Mouse (Mus musculus): ENCODE data around the gene Kcnt2.

Gene Kcnt2

DNA sequence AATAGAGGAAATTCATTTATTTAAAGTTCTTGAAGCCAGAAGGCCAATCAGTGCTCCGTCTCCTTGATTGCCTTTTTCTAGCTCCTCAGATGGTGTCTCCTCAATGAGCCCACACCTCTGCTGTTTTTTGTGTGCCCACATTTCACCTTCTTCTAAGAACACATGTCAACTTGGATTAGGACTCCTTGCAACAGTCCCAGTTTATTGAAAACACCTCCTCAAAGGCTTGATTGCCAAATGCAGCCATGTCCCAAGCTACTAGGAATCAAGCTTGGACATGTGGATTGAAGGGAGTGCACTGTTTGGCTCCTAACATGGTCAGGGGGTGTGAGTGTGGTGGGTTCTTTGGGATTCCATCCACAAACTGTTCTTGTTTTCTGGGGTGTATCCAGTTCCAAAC, 245.4 kb downstream of the Kcnt2 start:
- in situ Hi-C loops (cut with MboI, MseI) = no loop called here

DNA sequence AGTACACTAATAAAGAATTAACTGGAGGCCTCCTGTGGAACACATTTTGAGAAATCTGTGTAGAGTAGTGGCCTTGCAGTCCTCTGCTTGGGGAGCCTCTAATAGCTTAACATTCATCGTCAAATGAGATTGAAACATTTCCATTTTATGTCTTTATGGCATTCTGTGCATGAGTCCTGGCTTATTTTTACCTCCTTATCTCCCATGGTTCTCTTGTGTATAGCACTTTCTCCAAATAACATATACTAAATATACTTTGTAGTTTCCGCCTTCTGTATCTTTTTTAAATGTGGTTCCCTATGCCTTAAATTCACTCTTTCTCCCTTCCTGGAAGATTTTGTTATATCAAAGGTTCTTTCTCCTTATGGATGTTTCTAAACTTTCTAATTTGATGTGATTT, 246.3 kb downstream of the Kcnt2 start:
- in situ Hi-C loops (cut with MboI, MseI) = no loop called here

DNA sequence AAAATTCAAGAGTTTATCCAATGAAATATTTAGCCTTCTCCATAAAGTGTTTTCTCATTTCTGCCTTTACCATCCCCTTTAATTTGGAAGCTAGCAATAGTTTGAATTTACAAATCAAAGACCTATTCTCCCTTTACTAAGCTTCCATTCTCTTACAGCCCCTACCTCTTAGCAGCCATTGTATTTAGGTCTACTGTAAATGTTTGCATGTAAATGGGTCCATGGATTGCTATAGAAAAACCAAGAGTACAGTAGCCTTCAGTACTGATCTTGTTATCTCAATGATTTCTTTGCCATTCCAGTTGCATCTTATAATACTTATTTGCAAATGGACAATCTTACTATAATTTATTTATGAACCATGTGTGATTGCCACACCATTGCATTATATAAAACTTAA, 267.5 kb downstream of the Kcnt2 start:
- in situ Hi-C loops (cut with MboI, MseI) = no loop called here

DNA sequence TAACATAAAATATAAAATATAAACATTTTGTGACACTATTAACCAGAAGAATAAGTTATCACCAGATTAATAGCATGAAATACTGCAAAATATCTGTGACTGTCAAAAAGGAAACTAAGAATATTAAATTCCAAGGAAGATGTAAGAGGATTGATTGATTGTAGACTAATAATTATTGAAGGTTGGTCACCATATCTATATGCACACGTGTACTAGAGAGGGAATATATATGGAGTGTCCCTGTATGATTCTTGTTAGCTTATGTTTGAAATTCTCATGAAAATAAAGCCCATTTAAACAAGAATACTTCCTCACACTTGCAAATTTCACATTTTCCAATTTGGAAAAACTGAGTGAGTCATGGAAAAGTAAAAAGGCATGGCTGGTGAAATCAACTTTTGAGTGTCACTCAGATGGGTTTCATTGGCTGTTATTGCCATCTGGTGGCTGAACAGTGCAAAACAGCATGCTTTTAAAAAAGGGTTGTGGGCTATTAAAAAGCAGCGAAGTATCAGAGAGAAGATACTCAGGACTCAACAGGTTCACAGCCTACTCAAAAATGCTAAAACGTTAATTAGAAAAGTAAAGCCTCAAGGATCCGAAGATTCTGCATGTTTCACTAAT, 285.4 kb downstream of the Kcnt2 start:
- in situ Hi-C loops (cut with MboI, MseI) = no loop called here

DNA sequence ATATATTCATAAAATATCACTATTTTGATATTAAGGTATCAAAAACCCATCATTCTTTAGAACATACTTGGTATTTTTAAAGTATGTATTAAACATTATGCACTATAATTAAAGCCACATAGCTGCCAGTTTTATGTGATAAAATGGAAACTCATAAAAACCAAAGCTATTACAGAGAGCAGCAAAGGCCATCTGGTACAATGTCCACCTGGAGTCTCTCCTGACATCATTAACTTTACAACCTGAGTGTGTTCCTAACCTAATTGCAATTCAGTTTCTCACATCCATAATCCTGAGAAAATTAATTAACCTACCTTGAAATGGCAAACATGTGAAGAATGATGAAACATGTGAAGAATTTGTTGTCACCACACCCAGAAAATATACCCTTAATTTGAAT, 288.9 kb downstream of the Kcnt2 start:
- in situ Hi-C loops (cut with MboI, MseI) = no loop called here

DNA sequence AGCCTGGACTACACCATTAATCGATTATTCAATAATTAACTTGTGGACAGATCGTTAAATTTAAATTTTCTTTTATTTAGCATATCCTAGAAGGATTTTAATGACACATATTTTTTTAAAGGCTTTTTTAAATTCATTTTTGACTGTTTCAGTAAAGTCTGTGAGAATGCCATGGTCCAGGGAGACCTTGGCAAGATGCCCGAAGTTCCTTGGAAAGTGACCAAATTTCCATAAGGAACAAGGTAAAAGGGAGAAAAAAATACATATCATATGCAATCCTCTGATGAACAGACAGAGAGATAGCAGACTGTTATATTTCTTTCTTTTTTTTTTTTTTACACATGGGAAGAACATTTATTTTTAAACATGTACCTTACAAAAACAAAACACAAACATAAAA, 296.1 kb downstream of the Kcnt2 start:
- in situ Hi-C loops (cut with MboI, MseI) = no loop called here

DNA sequence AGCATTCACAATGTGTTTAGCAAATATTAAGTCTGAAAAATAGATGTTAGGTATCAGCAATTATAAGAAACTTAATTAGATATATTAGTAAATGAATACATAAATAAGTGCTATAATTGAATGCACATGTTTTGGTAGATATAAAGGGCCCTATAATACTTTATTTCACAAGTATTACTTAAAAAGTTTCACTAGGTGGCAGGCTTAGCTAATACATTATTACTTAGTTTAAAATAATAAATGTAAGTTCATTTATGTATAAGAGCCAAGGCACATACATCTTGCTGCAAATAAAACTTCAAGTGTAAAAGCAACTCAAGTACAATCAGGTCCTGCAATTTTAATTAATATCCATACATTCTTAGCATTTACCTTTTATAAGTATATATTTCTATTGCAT, 302.8 kb downstream of the Kcnt2 start:
- in situ Hi-C loops (cut with MboI, MseI) = no loop called here

DNA sequence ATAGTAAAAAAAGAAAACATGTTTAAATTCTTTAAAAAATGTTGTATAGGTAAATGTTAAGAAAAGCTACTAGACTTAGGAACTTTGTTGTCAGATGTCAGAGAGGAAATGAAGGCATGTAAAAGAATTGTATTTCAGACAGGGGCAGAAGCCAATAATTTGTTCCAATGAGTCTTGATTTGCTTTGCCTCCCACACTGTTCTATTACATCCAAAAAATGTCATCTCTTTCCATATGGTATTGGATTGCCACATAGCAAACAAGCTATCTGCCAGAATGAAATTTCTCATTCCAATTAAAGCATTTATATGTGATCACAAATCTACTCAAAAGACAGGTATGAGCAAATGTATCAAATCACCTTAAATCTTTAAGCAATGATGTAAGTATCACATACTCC, 314.8 kb downstream of the Kcnt2 start:
- in situ Hi-C loops (cut with MboI, MseI) = no loop called here

DNA sequence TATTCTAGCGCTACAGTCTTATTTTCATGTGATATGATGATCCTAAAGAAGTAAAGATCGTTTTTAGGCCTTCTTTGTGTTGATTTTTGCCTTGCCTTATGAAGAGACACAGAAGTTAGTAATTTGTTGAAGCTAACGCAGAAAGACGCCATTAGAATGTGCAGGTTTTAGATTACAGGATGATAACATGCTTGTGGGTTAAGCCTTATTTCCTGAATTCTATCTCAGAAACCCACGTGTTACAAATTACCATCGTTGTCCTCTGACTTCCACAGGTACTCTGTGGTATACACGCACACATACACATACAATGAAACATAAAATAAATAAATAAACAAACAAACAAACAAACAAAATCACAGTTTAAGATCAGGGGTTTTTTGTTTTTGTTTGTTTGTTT, 326.2 kb downstream of the Kcnt2 start:
- in situ Hi-C loops (cut with MboI, MseI) = no loop called here

DNA sequence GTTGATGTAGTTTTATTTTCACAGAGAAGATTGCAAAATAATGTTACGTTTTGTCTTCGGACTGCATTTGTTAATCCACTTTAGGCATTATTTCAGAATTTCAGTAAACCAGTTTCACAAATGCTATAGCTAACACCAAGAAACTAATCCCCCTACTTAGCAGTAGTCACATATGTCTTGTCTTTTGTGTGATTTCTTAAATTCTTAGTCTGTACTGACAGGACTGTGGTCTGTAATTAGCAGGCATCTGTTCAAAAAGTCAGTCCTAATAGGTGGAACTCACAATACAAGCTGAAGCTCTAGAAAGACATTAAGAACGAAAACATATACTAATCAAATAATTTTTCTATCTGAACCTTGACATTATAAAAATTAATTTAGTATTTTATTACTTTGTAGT, 332.6 kb downstream of the Kcnt2 start:
- in situ Hi-C loops (cut with MboI, MseI) = no loop called here

DNA sequence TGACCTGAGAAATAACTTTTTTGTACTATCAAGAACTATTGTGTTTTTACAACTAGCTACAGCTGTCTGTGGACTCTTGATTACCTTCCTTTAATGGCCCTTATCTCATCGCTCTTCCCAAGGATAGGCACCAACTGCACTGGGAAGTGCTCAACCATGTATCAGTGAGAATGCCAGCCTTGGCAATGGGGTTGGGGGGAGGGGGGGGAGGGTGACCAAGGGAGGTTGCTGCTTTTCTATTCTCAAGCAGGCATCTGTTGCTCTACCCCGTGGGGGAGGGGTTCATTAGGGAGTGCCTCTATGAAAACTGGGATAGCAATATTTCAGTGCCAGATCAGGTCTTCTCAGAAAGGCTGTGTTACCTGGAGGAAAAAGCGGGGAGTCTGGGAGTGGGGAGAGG, 342.3 kb downstream of the Kcnt2 start:
- in situ Hi-C loops (cut with MboI, MseI) = no loop called here

DNA sequence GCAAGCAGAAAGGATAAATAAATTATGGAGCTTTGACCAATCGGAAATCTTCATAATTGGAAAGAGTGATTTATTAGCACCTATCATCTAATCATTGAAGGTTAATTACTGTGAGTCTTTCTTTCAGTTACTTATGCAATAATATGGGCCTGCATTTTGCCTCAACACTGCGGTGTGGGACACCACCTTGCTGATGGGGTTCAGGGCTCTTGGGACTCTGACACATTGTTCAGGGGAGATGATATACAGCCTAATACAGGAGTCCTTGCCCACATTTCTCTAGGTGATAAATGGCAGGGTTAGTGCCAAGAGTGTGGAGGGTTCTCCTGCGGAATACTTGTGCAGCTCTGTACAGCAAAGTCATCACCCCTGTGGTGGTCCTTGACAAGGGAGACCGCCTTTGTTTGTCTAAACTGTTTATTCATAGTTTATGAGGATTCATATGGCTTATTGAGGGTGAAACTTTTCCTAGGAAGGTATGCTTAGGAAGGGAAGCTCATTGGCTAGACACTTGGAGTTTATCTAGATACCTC, 362.9 kb downstream of the Kcnt2 start:
- in situ Hi-C loops (cut with MboI, MseI) = no loop called here

DNA sequence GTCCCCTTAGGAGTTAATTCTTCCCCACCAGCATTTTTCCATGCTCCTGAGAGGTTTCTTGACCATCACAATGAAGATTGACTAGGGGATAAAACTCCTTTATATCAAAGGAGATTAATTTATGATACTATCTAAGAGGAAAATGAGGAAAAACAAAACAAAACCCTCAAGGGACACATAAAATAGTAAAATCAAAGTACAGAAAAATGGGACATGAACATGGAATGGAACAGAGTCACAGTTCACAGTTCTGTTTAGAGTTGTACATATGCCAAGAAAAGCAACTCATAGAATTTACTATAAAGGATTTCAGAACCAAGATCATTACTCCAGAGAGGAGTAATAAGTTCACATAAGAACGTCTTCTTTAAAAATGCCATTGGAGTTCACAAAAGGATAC, 367.1 kb downstream of the Kcnt2 start:
- in situ Hi-C loops (cut with MboI, MseI) = no loop called here

DNA sequence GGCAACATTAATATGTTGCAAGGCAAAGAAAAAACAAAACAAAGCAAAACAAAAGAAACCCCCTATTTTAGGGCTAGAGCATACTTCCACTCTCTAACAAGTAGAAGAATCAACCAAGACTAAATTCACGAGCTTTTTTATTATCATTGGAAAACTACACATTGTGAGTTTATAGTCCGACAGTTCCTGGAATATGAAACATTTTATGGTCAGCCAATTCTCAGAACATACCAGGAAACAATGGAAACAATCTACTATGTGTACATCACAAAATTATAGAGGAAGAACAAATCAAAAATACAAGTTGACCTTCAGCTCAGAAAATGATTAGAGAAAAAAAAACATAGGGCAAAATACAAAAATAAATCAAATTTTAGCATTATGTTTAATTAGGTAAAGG, 368.9 kb downstream of the Kcnt2 start:
- in situ Hi-C loops (cut with MboI, MseI) = no loop called here

DNA sequence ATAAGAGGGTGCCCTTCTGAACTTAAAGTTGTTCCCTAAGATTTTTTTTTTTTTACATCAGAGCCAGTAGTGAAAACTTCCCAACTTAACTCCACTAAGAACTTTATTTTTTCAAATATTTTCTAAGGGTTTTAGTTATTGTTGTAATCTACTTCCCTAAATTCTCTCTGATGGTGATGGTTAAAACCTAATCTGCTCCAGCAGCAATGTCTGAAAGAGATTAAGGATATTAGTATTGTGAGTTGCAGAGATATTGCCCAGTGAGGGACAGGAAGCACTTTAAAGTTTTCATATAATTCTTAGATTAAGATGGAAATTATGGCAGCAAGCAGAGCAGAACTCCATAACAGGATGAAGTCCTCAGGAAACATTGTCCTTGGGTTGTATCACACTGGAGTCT, 372.2 kb downstream of the Kcnt2 start:
- in situ Hi-C loops (cut with MboI, MseI) = no loop called here

DNA sequence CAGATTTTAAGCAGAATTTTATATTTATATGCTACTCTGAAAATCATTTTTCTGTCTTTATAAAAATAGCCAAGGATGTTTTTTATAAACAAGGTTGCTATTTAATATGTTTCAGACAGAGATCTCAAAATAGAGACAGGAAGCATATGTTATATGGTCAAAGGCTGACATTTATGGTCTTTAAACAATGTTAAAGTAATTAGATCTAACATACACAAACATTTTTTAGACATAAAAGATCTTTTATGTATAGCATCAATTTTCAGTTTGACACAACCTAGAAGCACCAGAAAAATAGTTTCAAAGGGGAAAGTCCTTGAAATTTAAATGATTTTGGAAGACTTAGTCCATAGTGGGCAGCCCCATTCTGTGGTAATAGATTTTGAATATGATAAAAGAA, 379.0 kb downstream of the Kcnt2 start:
- in situ Hi-C loops (cut with MboI, MseI) = no loop called here

DNA sequence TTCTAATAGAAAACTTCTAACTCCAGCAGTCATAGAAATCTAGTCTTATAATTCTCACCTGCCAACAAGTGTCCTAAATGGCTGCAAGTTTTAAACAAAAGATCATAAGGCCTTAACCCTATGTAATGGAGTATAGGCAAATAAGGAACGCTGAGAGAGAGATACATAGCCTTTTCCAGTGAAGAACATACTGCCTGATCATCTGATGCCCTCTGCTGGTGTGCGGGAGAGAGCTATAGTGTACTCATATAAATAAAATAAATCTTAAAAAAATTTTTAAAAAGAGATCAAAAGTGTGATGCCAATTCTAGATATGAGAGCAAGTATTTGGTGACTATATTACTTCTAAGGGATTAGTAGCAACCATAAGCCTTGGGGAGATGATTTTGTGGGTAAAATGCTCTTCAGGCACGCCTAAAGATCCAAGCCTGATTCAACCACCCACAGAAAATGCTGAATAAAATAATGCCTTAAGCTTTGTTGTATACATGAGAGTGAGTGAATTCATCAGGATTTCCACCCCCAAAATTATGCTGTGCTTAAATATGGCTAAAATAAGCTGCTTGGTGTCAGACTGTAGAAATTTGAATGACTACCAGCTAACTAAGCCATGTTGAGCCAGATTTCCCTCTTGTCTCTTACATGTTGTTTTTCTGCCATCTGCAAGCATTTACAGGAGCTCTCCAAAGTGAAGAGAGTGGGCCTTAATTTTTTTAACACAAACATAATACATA, 413.8 kb downstream of the Kcnt2 start:
- in situ Hi-C loops (cut with MboI, MseI) = no loop called here

DNA sequence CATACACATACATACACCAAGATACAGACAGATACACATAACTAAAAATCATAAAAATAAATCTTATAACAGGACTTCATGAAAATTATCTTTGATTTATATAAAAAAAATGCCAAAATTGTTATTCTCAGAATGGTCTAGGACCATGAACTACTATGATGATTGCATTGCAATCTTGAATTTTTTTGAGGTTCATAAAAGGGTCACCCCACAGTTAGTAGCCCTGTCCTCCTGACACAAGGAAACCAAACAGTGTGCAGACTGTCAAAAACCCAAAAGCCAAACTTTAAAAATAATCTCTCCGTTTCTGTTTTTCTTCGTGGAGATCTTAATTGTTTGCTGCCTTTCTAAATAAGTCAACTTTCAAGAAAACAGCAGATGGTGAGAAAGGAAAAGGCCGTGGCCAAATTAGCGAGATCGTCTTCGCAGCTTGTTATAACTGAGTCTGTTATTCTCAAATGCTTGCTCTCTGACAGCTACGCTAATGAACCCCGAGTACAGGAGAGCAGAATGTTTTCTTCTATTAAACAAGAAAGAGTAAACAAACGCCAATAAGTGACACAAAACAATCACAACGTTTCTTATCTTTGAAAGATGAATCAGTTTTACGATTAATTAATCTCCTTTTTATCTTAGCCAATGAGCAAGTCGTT, 414.9 kb downstream of the Kcnt2 start:
- in situ Hi-C loops (cut with MboI, MseI) = no loop called here

DNA sequence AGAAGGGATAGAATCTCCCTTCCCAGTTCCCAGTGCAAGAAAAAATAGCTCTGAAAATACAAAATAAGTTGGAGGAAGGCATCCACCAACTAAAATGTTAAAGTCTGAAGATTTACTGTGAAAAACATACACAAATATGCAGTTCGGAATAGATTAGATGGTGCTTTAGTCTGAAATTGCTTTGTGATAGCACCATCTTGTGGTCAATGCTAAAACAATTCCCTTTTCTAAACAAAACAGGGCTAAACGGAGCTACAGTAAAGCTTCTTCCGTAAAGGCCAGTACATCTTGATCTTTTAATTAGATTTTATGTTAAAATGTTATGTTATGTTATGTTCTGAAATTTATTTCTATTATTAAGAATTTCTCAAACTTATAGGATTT, 415.4 kb downstream of the Kcnt2 start:
- in situ Hi-C loops (cut with MboI, MseI) = no loop called here
